Mouse (Mus musculus) midbrain, postnatal 0 days (tissue): Measurements from ENCODE around the gene Bcas1. TPM values are rescaled to one million over a fixed set of nuclear protein-coding genes. Genes with fewer than 3 reads are reported as not detected.

Experiments used
- ATAC-seq: fragments of 200-750 bp; cut with Nextera tagmentation; 2 replicates; pipeline ENCODE4 v1.8.0; 2017; ENCODE audit warnings: moderate number of reproducible peaks, mild to moderate bottlenecking, moderate TSS enrichment, moderate library complexity; ENCODE audit not compliant: low FRiP score
- DNase-seq: peaks from one replicate; pipeline ENCODE4 v3.0.0-alpha.2; 2015; ENCODE audit warnings: low spot score
- H3K27ac ChIP-seq: fragments of 300-500 bp; sonication (generic); 2 replicates; pipeline ENCODE4 v1.5.1; 2014; ENCODE audit warnings: low read depth, mild to moderate bottlenecking, low read length, mixed read lengths
- H3K27me3 ChIP-seq: fragments of 300-500 bp; sonication (generic); 2 replicates; pipeline ENCODE4 v1.6.1; 2014; ENCODE audit warnings: low read length, control low read depth, mixed read lengths; ENCODE audit not compliant: insufficient read depth
- H3K36me3 ChIP-seq: fragments of 300-500 bp; sonication (generic); 2 replicates; pipeline ENCODE4 v1.6.1; 2014; ENCODE audit warnings: low read length, control low read depth, mixed read lengths; ENCODE audit not compliant: insufficient read depth
- H3K4me1 ChIP-seq: fragments of 300-500 bp; sonication (generic); 2 replicates; pipeline ENCODE4 v1.6.1; 2014; ENCODE audit warnings: mild to moderate bottlenecking, control low read depth, antibody characterized with exemption, low read length, mixed read lengths; ENCODE audit not compliant: insufficient read depth
- H3K4me2 ChIP-seq: fragments of 300-500 bp; sonication (generic); 2 replicates; pipeline ENCODE4 v1.6.1; 2014; ENCODE audit warnings: low read depth, mild to moderate bottlenecking, low read length, mixed read lengths; ENCODE audit not compliant: poor library complexity, severe bottlenecking
- H3K4me3 ChIP-seq: fragments of 300-500 bp; sonication (generic); 2 replicates; pipeline ENCODE4 v1.5.1; 2014; ENCODE audit warnings: low read depth, mild to moderate bottlenecking, low read length, moderate library complexity
- H3K9ac ChIP-seq: fragments of 300-500 bp; sonication (generic); replicated peaks from 2 replicates; pipeline ENCODE4 v1.6.1; 2014; ENCODE audit warnings: mild to moderate bottlenecking, low read length, moderate library complexity, mixed read lengths; ENCODE audit not compliant: poor library complexity, severe bottlenecking
- H3K9me3 ChIP-seq: fragments of 300-500 bp; sonication (generic); 2 replicates; pipeline ENCODE4 v1.6.1; 2016; ENCODE audit warnings: low read length, control low read depth
- CTCF ChIP-seq: IDR thresholded peaks from 2 replicates; pipeline ENCODE4 v1.5.1; 2016; ENCODE audit warnings: antibody characterized with exemption, mild to moderate bottlenecking
- WGBS: fragments of 180-500 bp; shearing (Covaris S2); extraction: QIAGEN DNeasy Blood & Tissue Kit; methylation state at CpG from one replicate; pipeline ENCODE4 v1.1.7; 2014; 5-methylcytosine and 5-hydroxymethylcytosine counted together
- polyA plus RNA-seq: library from polyadenylated mRNA; unstranded; fragments of >200 nt; fragmentation: Nextera tagmentation; extraction: Ambion mirVana; gene quantifications from 2 replicates; pipeline ENCODE4 v1.2.1, GENCODE M21; 2015
- total RNA-seq: library from RNA; depleted of rRNA; stranded (reverse); fragments of >200 nt; gene quantifications from 2 replicates; pipeline ENCODE4 v1.2.3, GENCODE M21; 2014

Gene Bcas1
- total and polyA plus RNA-seq, 2 experiments from 2014 or later: 7.5 to 9.6 TPM

- no peaks in the 10 kb centered on the region for H3K9me3 ChIP-seq
- H3K4me3 ChIP-seq: no peak overlapping the region
- H3K36me3 ChIP-seq: no peaks in the 10 kb centered on the region
- H3K27ac ChIP-seq: no peak overlapping the region
- ATAC-seq (no peak), DNase-seq (no peak)
- no peak overlapping the region for H3K4me2 ChIP-seq
- H3K4me1 ChIP-seq: 0 out of 2 replicates have a peak, but pooled peaks cover 3% of the 10 kb centered on the region
- 88% methylated on average over 13 of the region's 13 CpGs for WGBS
- no peak overlapping the region for H3K9ac ChIP-seq
- H3K27me3 ChIP-seq: no peaks in the 10 kb centered on the region
- no peak for TF ChIP-seq CTCF
Observed at GRCm38 (mm10) chr2:170310310-170310987, 117.2 kb downstream of the Bcas1 start.

- Histone ChIP-seq H3K27ac (no peak overlapping the region), H3K27me3 (no peaks in the 10 kb centered on the region), H3K9ac (no peak overlapping the region), H3K4me3 (no peak overlapping the region), H3K4me2 (no peak overlapping the region), H3K9me3 (no peaks in the 10 kb centered on the region), H3K4me1 (0 out of 2 replicates have a peak, but pooled peaks cover 3% of the 10 kb centered on the region), H3K36me3 (no peaks in the 10 kb centered on the region)
- DNase-seq (no peak), ATAC-seq (no peak)
- no peak for TF ChIP-seq CTCF
- 67% methylated on average over 9 of the region's 9 CpGs for WGBS
Observed at GRCm38 (mm10) chr2:170308966-170309365, 118.7 kb downstream of the Bcas1 start.

GRCm38 (mm10) chr2:170308033-170308820, 119.4 kb downstream of the Bcas1 start:
- no peak overlapping the region for H3K27ac ChIP-seq
- no peaks in the 10 kb centered on the region for H3K27me3 ChIP-seq
- DNase-seq (no peak), ATAC-seq (no peak)
- H3K9ac ChIP-seq: no peak overlapping the region
- H3K9me3 ChIP-seq: no peaks in the 10 kb centered on the region
- no peak overlapping the region for H3K4me3 ChIP-seq
- whole genome bisulfite sequencing: 57% methylated on average over 10 of the region's 10 CpGs
- no peak for TF ChIP-seq CTCF
- H3K4me2 ChIP-seq: no peak overlapping the region
- H3K4me1 ChIP-seq: 0 out of 2 replicates have a peak, but pooled peaks cover 3% of the 10 kb centered on the region
- H3K36me3 ChIP-seq: no peaks in the 10 kb centered on the region

GRCm38 (mm10) chr2:170307589-170308021, 120.0 kb downstream of the Bcas1 start:
- DNase-seq (peak; percentile 53), ATAC-seq (no peak)
- 25% methylated on average over 7 of the region's 7 CpGs for WGBS
- Histone ChIP-seq H3K9ac (no peak overlapping the region), H3K27me3 (no peaks in the 10 kb centered on the region), H3K27ac (no peak overlapping the region), H3K4me2 (no peak overlapping the region), H3K36me3 (no peaks in the 10 kb centered on the region), H3K4me3 (no peak overlapping the region), H3K4me1 (0 out of 2 replicates have a peak, but pooled peaks cover 3% of the 10 kb centered on the region), H3K9me3 (no peaks in the 10 kb centered on the region)
- no peak for TF ChIP-seq CTCF

GRCm38 (mm10) chr2:170306637-170307320, 120.9 kb downstream of the Bcas1 start:
- H3K27me3 ChIP-seq: no peaks in the 10 kb centered on the region
- no peaks in the 10 kb centered on the region for H3K9me3 ChIP-seq
- ATAC-seq (no peak), DNase-seq (no peak)
- no peak for TF ChIP-seq CTCF
- H3K36me3 ChIP-seq: no peaks in the 10 kb centered on the region
- WGBS: 85% methylated on average over 9 of the region's 9 CpGs
- H3K4me2 ChIP-seq: no peak overlapping the region
- H3K27ac ChIP-seq: no peak overlapping the region
- H3K9ac ChIP-seq: no peak overlapping the region
- 0 out of 2 replicates have a peak, but pooled peaks cover 3% of the 10 kb centered on the region for H3K4me1 ChIP-seq
- H3K4me3 ChIP-seq: no peak overlapping the region
